ENCODE assay signal across 14 mouse cellular contexts in genomic region chr4:133413617-133414016, GRCm38 (mm10).
"Had no signal": no experiment of that assay in that cellular context is flagged by ENCODE, and none has a peak within 500 bp of the region (broad histone marks: within the 10 kb centered on the region; RNA-seq: fewer than 3 reads in every experiment).

No protein-coding gene starts in this region.

- H3K4me2 ChIP-seq: limb, embryonic 15.5 days; lung, embryonic 14.5 days; midbrain, embryonic 13.5 days; neural tube, embryonic 13.5 days had no signal

- DNase-seq: kidney, adult 9 months; kidney, postnatal 36 days; layer of hippocampus, adult 9-11 months; layer of hippocampus, postnatal 36 days; lung, embryonic 14.5 days; lung, postnatal 10 days; lung, postnatal 4 days; right cerebral cortex, postnatal 14 days; thymus, postnatal 36 days had no signal

- H3K9ac ChIP-seq: limb, embryonic 15.5 days; lung, embryonic 14.5 days; midbrain, embryonic 13.5 days; neural tube, embryonic 13.5 days had no signal

- H3K27ac ChIP-seq: kidney, postnatal 0 days; limb, embryonic 15.5 days; midbrain, embryonic 13.5 days; neural tube, embryonic 13.5 days had no signal

- H3K27me3 ChIP-seq: limb, embryonic 15.5 days; midbrain, embryonic 13.5 days; neural tube, embryonic 13.5 days had no signal

- ATAC-seq: intestine, postnatal 0 days; midbrain, embryonic 13.5 days had no signal

- H3K4me3 ChIP-seq: limb, embryonic 15.5 days; midbrain, embryonic 13.5 days; neural tube, embryonic 13.5 days had no signal

- H3K4me1 ChIP-seq: midbrain, embryonic 13.5 days; neural tube, embryonic 13.5 days had no signal

- H3K9me3 ChIP-seq: limb, embryonic 15.5 days; midbrain, embryonic 13.5 days; neural tube, embryonic 13.5 days had no signal
